Mouse (Mus musculus): Measurements from ENCODE around the gene Crbn. TPM values are rescaled to one million over a fixed set of nuclear protein-coding genes. Genes with fewer than 3 reads are reported as not detected.
A peak's percentile ranks its signal among the peaks of the same experiment; 100 is the strongest.

Gene Crbn
- 100 to 1,000 TPM; 112 to 114 TPM for total RNA-seq (2021)
- long read RNA-seq, transcript Crbn-201 (11 exons, 2,072 nt) = minor isoform, 12 of 107 reads
- long read RNA-seq, transcript Crbn-202 (11 exons, 2,084 nt) = major isoform, 82 of 107 reads
- long read RNA-seq, partial matches to known transcripts = 3 of 107 reads
- long read RNA-seq, other reads (novel, unspliced or antisense) = 7 of 107 reads

- peak; percentile 87 to 94 for DNase-seq (ENCODE audit: low spot score in 2 of 2)
These were observed at the start of gene Crbn for GRCm38 (mm10) chr6:106799333-106800226. Crbn (minus strand) TSS chr6:106800077.

- no peak for DNase-seq (ENCODE audit: low spot score in 2 of 2)
These were observed 40.3 kb upstream of the Crbn start for GRCm38 (mm10) chr6:106840181-106840580.

GRCm38 (mm10) chr6:106838053-106838452, 38.2 kb upstream of the Crbn start:
- DNase-seq (ENCODE audit: low spot score in 2 of 2) = no peak

GRCm38 (mm10) chr6:106835316-106835715, 35.4 kb upstream of the Crbn start:
- DNase-seq (ENCODE audit: low spot score in 2 of 2) = no peak

- DNase-seq (ENCODE audit: low spot score in 2 of 2) = peak in 1 of 2 experiments; percentile 81
These were observed 22.5 kb upstream of the Crbn start for GRCm38 (mm10) chr6:106822329-106822728.

GRCm38 (mm10) chr6:106820566-106820965, 20.7 kb upstream of the Crbn start:
- no peak for DNase-seq (ENCODE audit: low spot score in 2 of 2)

GRCm38 (mm10) chr6:106819906-106820305, 20.0 kb upstream of the Crbn start:
- no peak for DNase-seq (ENCODE audit: low spot score in 2 of 2)

- no peak for DNase-seq (ENCODE audit: low spot score in 2 of 2)
These were observed 19.4 kb upstream of the Crbn start for GRCm38 (mm10) chr6:106819246-106819645.

GRCm38 (mm10) chr6:106810686-106811085, 10.8 kb upstream of the Crbn start:
- no peak for DNase-seq (ENCODE audit: low spot score in 2 of 2)

GRCm38 (mm10) chr6:106809161-106809560, 9.3 kb upstream of the Crbn start:
- DNase-seq (ENCODE audit: low spot score in 2 of 2) = no peak

- DNase-seq (ENCODE audit: low spot score in 2 of 2) = peak; percentile 45 to 69
These were observed 5.0 kb upstream of the Crbn start for GRCm38 (mm10) chr6:106804904-106805303.

GRCm38 (mm10) chr6:106800227-106800557, 315 bp upstream of the Crbn start:
- DNase-seq (ENCODE audit: low spot score in 2 of 2) = no peak

- DNase-seq (ENCODE audit: low spot score in 2 of 2) = no peak
These were observed 5.6 kb downstream of the Crbn start for GRCm38 (mm10) chr6:106794094-106794814.

- no peak for DNase-seq (ENCODE audit: low spot score in 2 of 2)
These were observed 6.3 kb downstream of the Crbn start for GRCm38 (mm10) chr6:106793621-106794020.

- DNase-seq (ENCODE audit: low spot score in 2 of 2) = no peak
These were observed 6.8 kb downstream of the Crbn start for GRCm38 (mm10) chr6:106793088-106793487.

- no peak for DNase-seq (ENCODE audit: low spot score in 2 of 2)
These were observed 7.4 kb downstream of the Crbn start for GRCm38 (mm10) chr6:106792486-106792885.

- no peak for DNase-seq (ENCODE audit: low spot score in 2 of 2)
These were observed 8.4 kb downstream of the Crbn start for GRCm38 (mm10) chr6:106791429-106791828.

- no peak for DNase-seq (ENCODE audit: low spot score in 2 of 2)
These were observed 12.7 kb downstream of the Crbn start for GRCm38 (mm10) chr6:106787138-106787537.

- DNase-seq (ENCODE audit: low spot score in 2 of 2) = no peak
These were observed 29.8 kb downstream of the Crbn start for GRCm38 (mm10) chr6:106770046-106770445.

GRCm38 (mm10) chr6:106769290-106769866, 30.5 kb downstream of the Crbn start:
- no peak for DNase-seq (ENCODE audit: low spot score in 2 of 2)

- DNase-seq (ENCODE audit: low spot score in 2 of 2) = peak; percentile 93 to 98
These were observed 31.1 kb downstream of the Crbn start, which contains the start of gene Trnt1 for GRCm38 (mm10) chr6:106768640-106769289. Trnt1 (plus strand) TSS chr6:106769120.

Measured in layer of hippocampus, adult 18-20 months (tissue).